Mouse (Mus musculus): ENCODE measurements around the gene Gm49368. TPM values are rescaled to one million over a fixed set of nuclear protein-coding genes. Genes with fewer than 3 reads are reported as not detected.
"Not testable (repeated sequence)": the region's sequence is repeated elsewhere in the genome, so short reads cannot be mapped to it uniquely, and the experiment has no call there.

Gene Gm49368
- total RNA-seq, 4 experiments from 2014 or later = 0.14 to 0.18 TPM; not detected in 2

DNA sequence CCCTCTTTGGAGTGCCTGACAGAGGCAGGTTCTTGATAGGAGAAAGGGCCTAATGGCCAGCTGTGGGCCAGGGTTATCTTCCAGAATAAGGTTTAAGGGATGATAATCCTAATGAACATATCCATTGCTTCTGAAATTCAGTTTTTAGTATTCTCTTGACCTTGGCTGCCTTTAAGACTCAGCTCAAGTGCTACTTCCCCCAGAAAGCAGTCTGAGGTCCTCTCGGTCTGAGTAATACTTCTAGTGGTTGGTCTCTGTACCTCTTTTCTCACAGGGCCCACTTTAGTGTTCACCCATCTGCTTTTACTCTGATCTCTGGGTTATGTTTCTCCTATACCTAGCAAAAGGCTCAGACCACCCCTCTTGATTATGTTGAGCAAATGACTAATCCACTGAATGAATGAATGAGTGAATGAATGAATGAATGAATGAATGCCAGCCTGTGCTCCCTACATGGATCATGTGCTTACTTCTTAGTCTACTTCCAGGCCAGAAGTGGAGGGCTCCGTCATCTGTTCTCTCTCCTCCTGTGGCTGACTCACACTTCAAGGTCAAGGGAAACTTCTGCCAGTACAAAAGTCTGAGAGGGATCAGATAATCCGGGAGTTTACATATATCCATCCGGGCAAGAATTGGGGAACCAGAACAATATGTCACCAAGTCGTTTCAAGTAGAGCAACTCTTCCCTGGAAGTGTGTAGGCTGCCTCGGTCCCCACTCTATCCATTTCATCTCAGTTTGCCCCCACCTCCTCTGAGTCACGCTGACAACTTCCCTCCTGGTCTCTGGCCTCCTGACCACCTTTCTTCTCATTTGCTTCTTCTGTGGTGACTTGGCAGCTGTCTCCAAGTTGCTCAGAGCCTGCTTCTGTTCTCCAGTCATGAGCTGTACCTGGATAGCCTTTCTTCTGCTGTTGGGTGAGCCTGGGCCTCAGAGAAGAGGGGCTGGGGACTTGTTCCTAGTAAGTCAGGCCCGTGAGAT lies 66.5 kb downstream of the Gm49368 start, which contains the start of gene Itgax:
Itgax (plus strand) TSS at position 807 of the 980 bp plus-strand sequence.
- DNase-seq (ENCODE audit: low spot score in 2 of 2) = no peak

DNA sequence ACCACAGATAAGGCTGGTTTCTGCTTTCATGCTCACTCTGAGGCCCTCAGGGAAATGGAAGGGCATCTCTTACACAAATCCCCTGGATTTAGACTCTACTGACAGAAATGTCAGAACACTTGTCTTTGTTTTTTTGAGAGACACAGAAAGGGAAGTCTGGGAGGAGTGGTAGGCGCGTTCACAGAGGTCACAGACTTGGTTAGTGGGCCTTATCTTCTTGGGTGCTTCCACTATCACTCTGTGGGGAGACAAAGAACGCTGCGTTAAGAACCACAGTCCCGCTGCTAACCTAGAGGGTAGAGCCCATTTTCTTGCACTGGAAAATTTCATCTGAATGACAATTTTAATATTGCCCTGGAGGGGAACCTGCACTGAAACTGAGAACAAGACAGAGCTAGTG lies 69.7 kb downstream of the Gm49368 start:
- DNase-seq (ENCODE audit: low spot score in 2 of 2) = no peak

- DNase-seq (ENCODE audit: low spot score in 2 of 2) = no peak
These were observed 71.1 kb downstream of the Gm49368 start for GRCm38 (mm10) chr7:128133596-128133995.

- no peak for DNase-seq (ENCODE audit: low spot score in 2 of 2)
These were observed 74.4 kb downstream of the Gm49368 start for GRCm38 (mm10) chr7:128136927-128137326.

DNA sequence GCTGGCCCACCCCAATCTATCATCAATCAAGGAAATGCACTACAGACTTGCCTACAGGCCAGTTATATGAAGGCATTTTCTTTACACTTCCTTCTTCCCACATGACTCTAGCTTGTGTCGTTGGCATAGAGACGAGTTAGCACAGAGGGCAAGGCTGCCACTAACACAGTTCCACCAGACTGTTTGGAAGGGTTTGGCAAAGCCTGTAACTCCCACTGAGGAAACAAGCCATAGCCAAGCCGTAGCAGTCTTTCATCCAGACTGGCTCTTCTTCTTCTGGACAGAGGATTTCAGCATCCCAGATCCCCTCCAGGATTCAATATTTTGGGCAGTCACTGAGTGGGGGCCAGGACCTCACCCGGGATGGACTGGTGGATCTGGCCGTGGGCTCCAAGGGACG lies 77.1 kb downstream of the Gm49368 start:
- DNase-seq (ENCODE audit: low spot score in 2 of 2) = no peak

DNA sequence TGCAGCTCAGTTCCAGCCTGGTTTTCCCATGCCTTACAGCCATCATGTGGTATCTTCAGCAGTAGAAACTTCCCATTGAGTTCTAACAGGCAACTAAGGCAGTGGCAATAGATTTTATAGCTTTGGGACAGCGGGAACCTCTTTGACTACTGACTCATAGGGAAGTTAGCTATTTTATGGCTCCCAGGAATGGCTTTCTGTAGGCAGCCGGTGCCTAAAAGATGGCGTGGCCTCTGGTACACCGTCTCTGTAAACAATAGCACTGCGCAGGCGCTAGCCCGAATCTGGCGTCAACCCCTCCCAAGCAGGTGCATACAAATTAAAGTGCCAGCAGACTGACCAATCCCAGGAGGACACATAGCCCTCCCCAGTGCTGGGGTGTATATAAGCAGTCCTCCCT lies 88.5 kb downstream of the Gm49368 start:
- DNase-seq (ENCODE audit: low spot score in 2 of 2) = no peak

DNA sequence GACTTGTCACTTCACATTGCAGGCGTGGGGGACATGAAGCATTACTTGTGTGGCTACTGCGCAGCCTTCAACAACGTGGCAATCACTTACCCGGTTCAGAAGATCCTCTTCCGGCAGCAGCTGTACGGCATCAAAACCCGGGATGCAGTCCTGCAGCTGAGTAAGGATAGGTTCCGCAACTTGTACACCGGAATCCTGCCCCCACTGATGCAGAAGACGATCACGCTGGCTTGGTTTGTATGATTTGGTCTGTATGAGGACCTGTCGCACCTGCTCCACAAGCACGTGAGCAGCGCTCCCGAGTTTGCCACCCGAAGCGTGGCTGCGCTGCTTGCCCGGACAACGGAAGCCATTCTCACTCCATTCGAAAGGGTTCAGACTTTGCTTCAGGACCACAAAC lies 91.6 kb downstream of the Gm49368 start, which contains the start of gene Itgad:
Itgad (plus strand) TSS at position 301 of the 400 bp plus-strand sequence.
- DNase-seq (ENCODE audit: low spot score in 2 of 2) = no peak

- DNase-seq (ENCODE audit: low spot score in 2 of 2) = no peak
These were observed 92.4 kb downstream of the Gm49368 start for GRCm38 (mm10) chr7:128154924-128155323.

GRCm38 (mm10) chr7:128158688-128159354 lies 96.3 kb downstream of the Gm49368 start:
- not testable (repeated sequence) for DNase-seq (ENCODE audit: low spot score in 2 of 2)

GRCm38 (mm10) chr7:128164001-128164400 lies 101.5 kb downstream of the Gm49368 start:
- DNase-seq (ENCODE audit: low spot score in 2 of 2) = no peak

DNA sequence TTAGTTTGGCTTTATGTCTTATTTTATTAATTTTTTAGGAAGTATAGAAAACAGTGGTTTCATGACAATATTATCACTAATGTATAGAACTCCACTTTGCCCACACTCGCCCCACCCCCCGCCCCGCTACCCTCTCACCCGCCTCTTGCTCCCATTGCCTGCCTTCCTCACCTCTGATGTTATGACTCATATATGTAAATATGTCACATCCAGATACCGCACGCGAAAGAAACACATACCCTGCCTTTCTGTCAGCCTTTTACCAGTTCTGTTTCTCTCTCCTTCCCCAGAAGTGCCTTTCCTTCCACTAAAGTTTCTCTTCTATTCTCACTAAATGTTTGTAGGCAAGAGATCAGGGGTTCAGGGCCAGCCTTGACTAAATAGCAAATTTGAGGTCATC lies 103.9 kb downstream of the Gm49368 start:
- no peak for DNase-seq (ENCODE audit: low spot score in 2 of 2)

GRCm38 (mm10) chr7:128169996-128170395 lies 107.5 kb downstream of the Gm49368 start:
- DNase-seq (ENCODE audit: low spot score in 2 of 2) = no peak

Other genes with a start within 250 kb of the Gm49368 start
- gene Stx4a, start 238.4 kb upstream of the Gm49368 start, total RNA-seq (2022) = 10 to 100 TPM; 62.3 to 96.9 (median 71.2) TPM
- 100 to 1,000 TPM; 444 to 479 (median 451) TPM for gene Stx1b, start 238.1 kb upstream of the Gm49368 start, total RNA-seq (2022)
- 10 to 100 TPM; 29.9 to 32.8 (median 31.2) TPM for gene Zfp646, start 186.5 kb upstream of the Gm49368 start, total RNA-seq (2022)
- gene Zfp668, start 185.9 kb upstream of the Gm49368 start, total RNA-seq (2022) = 10 to 100 TPM; 22.7 to 25.3 (median 23.3) TPM
- gene Prss53, start 171.7 kb upstream of the Gm49368 start, total RNA-seq (2022) = 1 to 10 TPM in 3 of 4 experiments, under 1 TPM in 1; 0.78 to 2.1 (median 1.4) TPM
- gene Gm21974, start 167.2 kb upstream of the Gm49368 start, total RNA-seq (2022) = not detected
- 10 to 100 TPM; 18.5 to 31.2 (median 25.2) TPM for gene Vkorc1, start 167.1 kb upstream of the Gm49368 start, total RNA-seq (2022)
- 10 to 100 TPM; 39.4 to 47.5 (median 44.3) TPM for gene Bckdk, start 158.6 kb upstream of the Gm49368 start, total RNA-seq (2022)
- 10 to 100 TPM; 25.3 to 33.8 (median 27.6) TPM for gene Kat8, start 150.2 kb upstream of the Gm49368 start, total RNA-seq (2022)
- under 1 TPM in 2 of 4 experiments, not detected in 2; 0.33 to 0.82 TPM for gene Prss8, start 132.6 kb upstream of the Gm49368 start, total RNA-seq (2022)
- 1 to 10 TPM; 6.2 to 9.2 (median 8.0) TPM for gene Prss36, start 116.0 kb upstream of the Gm49368 start, total RNA-seq (2022)
- gene Fus, start 95.2 kb upstream of the Gm49368 start, total RNA-seq (2022) = 100 to 1,000 TPM; 329 to 369 (median 354) TPM
- gene Pycard, start 68.8 kb upstream of the Gm49368 start, total RNA-seq (2022) = 10 to 100 TPM in 1 of 4 experiments, 1 to 10 TPM in 3; 2.6 to 11.7 (median 5.2) TPM
- gene Trim72, start 58.7 kb upstream of the Gm49368 start, total RNA-seq (2022) = 1 to 10 TPM in 3 of 4 experiments, under 1 TPM in 1; 0.96 to 1.5 (median 1.4) TPM
- 10 to 100 TPM; 11.2 to 21.7 (median 15.7) TPM for gene Itgam, start within 50 bp of the Gm49368 start, total RNA-seq (2022)
- 10 to 100 TPM in 2 of 4 experiments, under 1 TPM in 2; 0.26 to 22.1 (median 9.0) TPM for gene Itgax, start 66.9 kb downstream of the Gm49368 start, total RNA-seq (2022)
- 1 to 10 TPM in 1 of 4 experiments, under 1 TPM in 1, not detected in 2; 0.66 to 1.4 TPM for gene Itgad, start 91.7 kb downstream of the Gm49368 start, total RNA-seq (2022)
- 10 to 100 TPM in 2 of 4 experiments, 1 to 10 TPM in 2; 4.5 to 14.1 (median 9.5) TPM for gene Cox6a2, start 143.7 kb downstream of the Gm49368 start, total RNA-seq (2022)
- gene Armc5, start 174.7 kb downstream of the Gm49368 start, total RNA-seq (2022) = 10 to 100 TPM; 14.2 to 16.8 (median 14.9) TPM
- gene 9130023H24Rik, start 175.3 kb downstream of the Gm49368 start, total RNA-seq (2022) = 1 to 10 TPM; 3.9 to 5.0 (median 4.4) TPM
- gene Tgfb1i1, start 184.1 kb downstream of the Gm49368 start, total RNA-seq (2022) = 10 to 100 TPM; 16.0 to 17.2 (median 16.5) TPM
- not detected for gene Slc5a2, start 203.0 kb downstream of the Gm49368 start, total RNA-seq (2022)
- gene BC017158, start 235.5 kb downstream of the Gm49368 start, total RNA-seq (2022) = 10 to 100 TPM; 25.7 to 29.4 (median 28.9) TPM

All from left cerebral cortex, adult 8-10 months (tissue).